Mouse (Mus musculus): Measurements from ENCODE around the gene Gm20388.

DNA sequence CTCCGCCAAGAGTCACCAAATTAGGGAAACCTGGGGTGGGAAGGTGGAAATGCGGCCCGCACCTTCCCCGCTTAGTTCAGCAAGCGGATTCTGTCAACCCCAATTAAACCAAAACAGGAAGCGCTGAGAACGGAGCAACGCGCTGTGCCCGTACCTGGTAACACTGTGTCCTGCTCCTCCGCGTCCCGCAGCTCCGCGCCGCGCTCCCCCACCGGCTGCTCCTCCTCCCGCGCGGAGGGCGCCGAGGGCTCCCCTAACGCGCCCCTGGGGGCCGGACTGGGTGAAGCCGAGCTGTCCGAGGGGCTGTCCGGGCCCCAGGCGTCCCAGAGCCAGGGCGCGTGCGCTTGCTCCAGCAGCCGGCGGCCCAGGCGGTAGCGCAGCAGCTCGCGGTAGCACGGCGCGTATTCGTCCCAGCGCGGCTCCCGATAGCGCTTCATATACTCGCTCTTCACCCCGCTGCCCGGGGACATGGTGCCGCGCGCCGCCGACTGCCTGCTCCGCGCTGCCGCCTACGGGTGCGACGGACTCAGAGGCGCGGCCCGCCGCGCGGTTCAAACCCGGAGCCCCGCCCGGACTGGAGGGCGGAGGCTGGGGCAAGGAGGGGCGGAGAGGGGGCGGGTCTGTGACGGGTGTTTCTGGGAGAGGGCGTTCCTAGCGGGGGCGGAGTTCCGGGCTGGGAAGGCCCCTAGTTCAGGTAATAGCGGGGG is 3948.5 kb downstream of the Gm20388 start:
- no peak for TF ChIP-seq CTCF (conservative IDR thresholded peaks at IDR 0.05; ENCODE audit: insufficient read depth, insufficient read length, low read depth, low read length)
- TF ChIP-seq POLR2A (IDR thresholded peaks at IDR 0.05; ENCODE audit: low read depth, low read length), result no peak

All from kidney, adult 2 months (tissue).